Mouse (Mus musculus): ENCODE measurements around the gene Tdrd7.

DNA sequence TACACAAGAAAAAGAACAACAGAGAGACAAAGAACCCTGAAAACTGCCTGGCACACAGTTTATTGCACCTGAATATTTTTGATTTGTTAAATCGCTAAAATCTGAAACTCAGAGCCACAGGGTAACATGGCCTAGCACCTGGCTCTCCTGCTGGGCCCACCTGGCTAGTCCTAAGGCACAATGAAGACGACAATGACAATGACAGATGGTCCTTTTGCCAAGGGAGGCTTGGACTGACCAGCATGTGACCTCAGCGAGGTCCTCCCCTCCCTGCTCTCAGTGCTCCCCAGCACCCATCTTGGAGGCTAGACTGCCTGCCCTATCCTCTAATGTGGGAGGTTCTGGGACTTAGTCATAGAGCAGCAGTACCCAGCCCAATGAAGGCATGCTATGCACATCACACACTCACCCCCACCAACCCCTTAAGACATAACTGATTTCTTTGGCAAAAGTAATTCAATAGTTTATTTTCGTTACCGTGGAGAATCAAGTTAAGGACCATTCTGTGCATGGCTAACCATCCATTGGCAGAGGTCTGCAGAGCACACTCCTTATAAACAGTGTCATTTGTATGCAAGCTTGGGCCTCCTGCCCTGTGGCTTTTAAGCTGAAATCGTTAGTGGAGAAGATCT, 104.8 kb downstream of the Tdrd7 start:
- TF ChIP-seq EP300 (IDR thresholded peaks at IDR 0.05; ENCODE audit: insufficient read depth, low read depth, low read length) (no peak), CTCF (IDR thresholded peaks at IDR 0.05) (no peak)

All from heart, adult 2 months (tissue).